26 mouse cellular contexts compared by ENCODE assay signal in the genomic region with DNA sequence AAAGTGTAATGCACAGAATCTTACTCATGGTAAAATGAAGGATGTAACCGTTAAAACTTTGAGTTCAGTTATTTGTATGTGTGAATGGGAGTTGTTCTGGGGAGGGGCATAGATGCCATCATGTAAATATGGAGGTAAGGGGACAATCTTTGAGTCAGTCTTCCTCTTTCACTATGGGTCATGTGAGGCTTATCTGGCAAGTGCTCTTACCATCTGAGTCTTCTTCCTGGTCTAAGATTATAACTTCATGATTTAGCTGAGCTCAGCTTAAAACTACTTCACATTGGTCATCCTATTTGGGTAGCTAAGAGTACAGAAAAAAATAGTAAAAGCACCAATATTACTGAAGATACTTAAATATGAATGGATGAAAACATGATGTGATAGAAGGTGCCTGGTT.
"Had no signal": no experiment of that assay in that cellular context is flagged by ENCODE, and none has a peak within 500 bp of the region (broad histone marks: within the 10 kb centered on the region; RNA-seq: fewer than 3 reads in every experiment).

No protein-coding gene starts in this region.

- H3K9ac ChIP-seq: embryonic facial prominence, embryonic 12.5 days; embryonic facial prominence, embryonic 13.5 days; embryonic facial prominence, embryonic 15.5 days; forebrain, embryonic 12.5 days; forebrain, embryonic 13.5 days; forebrain, embryonic 15.5 days; forebrain, postnatal 0 days had no signal

- H3K4me1 ChIP-seq: embryonic facial prominence, embryonic 10.5 days; embryonic facial prominence, embryonic 12.5 days; embryonic facial prominence, embryonic 13.5 days; embryonic facial prominence, embryonic 15.5 days; forebrain, embryonic 10.5 days; forebrain, embryonic 12.5 days; forebrain, embryonic 13.5 days; forebrain, embryonic 15.5 days; heart, embryonic 10.5 days had no signal

- H3K4me3 ChIP-seq: embryonic facial prominence, embryonic 10.5 days; embryonic facial prominence, embryonic 12.5 days; embryonic facial prominence, embryonic 13.5 days; embryonic facial prominence, embryonic 15.5 days; erythroblast, embryonic 14.5 days; forebrain, embryonic 10.5 days; forebrain, embryonic 12.5 days; forebrain, embryonic 13.5 days; forebrain, embryonic 15.5 days; gastrocnemius, adult 2 months; heart, adult 2 months; heart, embryonic 10.5 days had no signal

- DNase-seq: cerebellum, adult 9-10 months; cerebellum, adult 9-11 months; cerebellum, postnatal 10 days; cerebellum, postnatal 14 days; cerebellum, postnatal 25 days; cerebellum, postnatal 36 days; embryo, embryonic 11 days; forebrain, postnatal 0 days; gastrocnemius, adult 2 months; gastrocnemius, postnatal 10 days; gastrocnemius, postnatal 14 days; gastrocnemius, postnatal 25 days; gastrocnemius, postnatal 36 days; heart, adult 11 months; heart, adult 18-20 months; heart, adult 2 months had no signal

- H3K36me3 ChIP-seq: embryonic facial prominence, embryonic 10.5 days; embryonic facial prominence, embryonic 12.5 days; embryonic facial prominence, embryonic 13.5 days; embryonic facial prominence, embryonic 15.5 days; forebrain, embryonic 10.5 days; forebrain, embryonic 12.5 days; forebrain, embryonic 15.5 days; heart, embryonic 10.5 days had no signal

- H3K27ac ChIP-seq: embryonic facial prominence, embryonic 10.5 days; embryonic facial prominence, embryonic 12.5 days; embryonic facial prominence, embryonic 13.5 days; embryonic facial prominence, embryonic 15.5 days; forebrain, embryonic 10.5 days; forebrain, embryonic 12.5 days; forebrain, embryonic 13.5 days; forebrain, embryonic 15.5 days; gastrocnemius, adult 2 months; heart, adult 2 months; heart, embryonic 10.5 days had no signal

- H3K27me3 ChIP-seq: embryonic facial prominence, embryonic 12.5 days; embryonic facial prominence, embryonic 13.5 days; embryonic facial prominence, embryonic 15.5 days; forebrain, embryonic 12.5 days; forebrain, embryonic 13.5 days; forebrain, embryonic 15.5 days had no signal

- H3K9me3 ChIP-seq: embryonic facial prominence, embryonic 10.5 days; embryonic facial prominence, embryonic 12.5 days; embryonic facial prominence, embryonic 13.5 days; embryonic facial prominence, embryonic 15.5 days; forebrain, embryonic 10.5 days; forebrain, embryonic 12.5 days; forebrain, embryonic 13.5 days; forebrain, embryonic 15.5 days; heart, embryonic 10.5 days had no signal
